Mouse (Mus musculus) skeletal muscle tissue, postnatal 0 days (tissue): ENCODE results near the gene Zfp965. TPM values are rescaled to one million over a fixed set of nuclear protein-coding genes. Genes with fewer than 3 reads are reported as not detected.

Source experiments
- polyA plus RNA-seq: library from polyadenylated mRNA; unstranded; fragments of >200 nt; fragmentation: Nextera tagmentation; extraction: Ambion mirVana; gene quantifications from 2 replicates; pipeline ENCODE4 v1.2.1, GENCODE M21; 2015

The Zfp965 gene
- polyA plus RNA-seq, result 4.1 TPM in 2 replicates

DNA sequence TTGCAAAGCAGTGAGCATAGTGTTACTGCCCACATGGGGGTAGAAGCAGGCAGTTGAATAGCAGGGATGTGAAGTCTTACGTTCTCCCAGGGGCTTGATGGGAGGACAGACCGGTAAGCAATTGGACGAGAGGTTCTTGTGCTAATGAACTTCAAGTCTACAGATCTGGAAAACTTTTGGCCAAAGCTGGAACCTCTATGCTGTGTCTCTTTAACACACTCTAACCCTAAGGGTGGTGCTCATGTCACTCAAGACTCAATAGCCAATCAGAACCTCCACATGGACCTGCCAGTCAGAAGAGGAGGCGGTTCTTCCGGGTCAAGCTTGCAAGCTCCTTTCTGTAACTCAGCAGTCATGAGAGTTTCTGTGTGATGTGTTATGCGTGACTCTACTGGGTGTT, at the start of gene Zfp965:
Gene Zfp965, plus strand, starts transcription at position 301 of the 400 bp plus-strand sequence.

DNA sequence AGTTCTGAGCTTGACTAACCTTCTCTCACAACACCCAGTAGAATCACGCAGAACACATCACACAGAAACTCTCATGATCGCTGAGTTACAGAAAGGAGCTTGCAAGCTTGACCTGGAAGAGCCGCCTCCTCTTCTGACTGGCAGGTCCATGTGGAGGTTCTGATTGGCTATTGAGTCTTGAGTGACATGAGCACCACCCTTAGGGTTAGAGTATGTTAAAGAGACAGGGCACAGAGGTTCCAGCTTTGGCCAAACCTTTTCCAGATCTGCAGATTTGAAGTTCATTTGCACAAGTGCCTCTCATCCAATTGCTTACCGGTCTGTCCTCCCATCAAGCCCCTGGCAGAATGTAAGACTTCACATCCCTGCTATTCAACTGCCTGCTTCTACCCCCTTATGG, 34.1 kb upstream of the Zfp965 start, which contains the start of gene Gm4724:
Gene Gm4724, minus strand, starts transcription at position 101 of the 400 bp plus-strand sequence.

Other genes starting within 250 kb of the Zfp965 start
- 0.38 TPM in 1 of 2 replicates, not detected in the other for gene Gm14440, start 194.9 kb upstream of the Zfp965 start, polyA plus RNA-seq
- 5.2 and 6.0 TPM in 2 replicates for gene Gm4631, start 131.8 kb upstream of the Zfp965 start, polyA plus RNA-seq
- gene Zfp968, start 97.5 kb upstream of the Zfp965 start, polyA plus RNA-seq, result 2.3 and 2.7 TPM in 2 replicates
- 7.2 and 10.1 TPM in 2 replicates for gene Gm4724, start 34.2 kb upstream of the Zfp965 start, polyA plus RNA-seq
- not detected in 2 replicates for gene Gm11007, start 174.0 kb downstream of the Zfp965 start, polyA plus RNA-seq
- 9.5 and 11.7 TPM in 2 replicates for gene Zfp969, start 233.7 kb downstream of the Zfp965 start, polyA plus RNA-seq